Mouse (Mus musculus) testis, adult 2 months (tissue): Measurements from ENCODE around the gene Ces1g.

Source experiments
- CTCF ChIP-seq: fragments of 200-500 bp; IDR thresholded peaks from 2 replicates; pipeline ENCODE4 v1.5.1; 2012; ENCODE audit warnings: low read depth, mild to moderate bottlenecking, inconsistent platforms, low read length, moderate library complexity; ENCODE audit not compliant: control insufficient read depth, insufficient read depth, insufficient replicate concordance
- POLR2A ChIP-seq: fragments of 200-500 bp; IDR thresholded peaks from 2 replicates; pipeline ENCODE4 v1.6.1; 2012; ENCODE audit warnings: low read depth, mild to moderate bottlenecking, inconsistent platforms, low read length, moderate library complexity; ENCODE audit not compliant: control insufficient read depth

DNA sequence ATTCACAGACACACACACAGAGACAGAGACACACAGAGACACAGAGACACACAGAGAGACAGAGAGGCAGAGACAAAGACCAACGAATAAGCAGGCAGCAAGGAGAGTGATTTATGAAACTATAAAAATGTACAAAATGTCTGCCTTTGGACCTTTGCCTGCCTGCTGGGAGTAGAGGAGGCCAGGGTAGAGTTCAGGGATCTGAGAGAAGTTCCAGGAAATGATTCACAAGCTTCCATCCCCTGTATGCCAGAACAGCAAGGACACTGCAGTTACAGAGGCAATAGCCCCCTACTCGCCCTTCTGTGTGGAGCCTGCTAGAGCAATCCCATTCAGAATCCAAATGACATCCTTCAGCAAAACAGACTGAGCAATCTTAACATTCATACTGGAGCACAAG is 75.7 kb downstream of the Ces1g start:
- no peak for TF ChIP-seq CTCF
- no peak for TF ChIP-seq POLR2A
